Mouse (Mus musculus): Measurements from ENCODE around the gene Cryab.

GRCm38 (mm10) chr9:50775662-50776126 is 24.6 kb downstream of the Cryab start:
- TF ChIP-seq POLR2A (IDR thresholded peaks at IDR 0.05; ENCODE audit: control insufficient read depth in 1 of 2, insufficient read depth in 1 of 2, low read depth in 1 of 2, low read length in 2 of 2, poor library complexity in 1 of 2) (no peak), CTCF (IDR thresholded peaks at IDR 0.05 in 2 of 3, conservative IDR thresholded peaks at IDR 0.05 in 1 of 3; ENCODE audit: control insufficient read depth in 1 of 3, insufficient read depth in 1 of 3, low read depth in 2 of 3, low read length in 3 of 3, poor library complexity in 1 of 3, severe bottlenecking in 1 of 3) (no peak), TCF12 (IDR thresholded peaks at IDR 0.05; ENCODE audit: low read depth, low read length) (no peak), NELFE (IDR thresholded peaks at IDR 0.05; ENCODE audit: low read depth, low read length) (no peak), TAL1 (IDR thresholded peaks at IDR 0.05; ENCODE audit: low read length) (no peak), SMC3 (IDR thresholded peaks at IDR 0.05; ENCODE audit: low read depth, low read length) (no peak), MAFK (IDR thresholded peaks at IDR 0.05; ENCODE audit: borderline replicate concordance, low read depth, low read length) (no peak), SIN3A (IDR thresholded peaks at IDR 0.05; ENCODE audit: low read length) (no peak), EP300 (IDR thresholded peaks at IDR 0.05; ENCODE audit: low read depth in 1 of 2, low read length in 2 of 2) (no peak), ZNF384 (IDR thresholded peaks at IDR 0.05; ENCODE audit: low read depth, low read length) (no peak), USF1 (IDR thresholded peaks at IDR 0.05; ENCODE audit: low read depth, low read length) (no peak), KAT2A (conservative IDR thresholded peaks at IDR 0.05; ENCODE audit: low read depth, low read length) (no peak)
